Mouse (Mus musculus) forelimb bud, embryonic 11.5 days (tissue): ENCODE measurements around the gene Olfr1140.

Experiments used
- DNase-seq: peaks from one replicate; pipeline ENCODE4 v3.0.0-alpha.2; 2012; ENCODE audit warnings: low read depth, low spot score

Olfr1140 gene

DNA sequence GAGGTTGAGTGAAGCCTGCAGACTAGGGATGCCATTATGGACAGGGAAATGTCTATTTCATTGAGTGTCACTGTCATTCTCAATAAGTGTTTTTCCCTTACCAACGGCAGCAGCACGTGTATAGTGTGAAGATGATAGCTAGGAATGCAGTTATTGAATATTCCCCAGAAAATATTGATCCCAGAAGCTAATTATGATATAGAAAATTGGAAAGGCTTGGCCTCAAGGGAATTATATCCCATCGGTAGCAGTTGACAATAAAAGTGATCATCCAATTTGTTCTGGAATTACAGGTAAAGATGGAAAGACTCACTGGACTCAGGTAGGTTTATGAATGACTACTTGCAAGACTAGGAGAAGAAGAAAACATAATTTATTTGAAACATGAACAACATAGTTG lies at the start of gene Olfr1140:
TSS of gene Olfr1140 (plus strand) at position 301 of the 400 bp plus-strand sequence.
- no peak for DNase-seq

DNA sequence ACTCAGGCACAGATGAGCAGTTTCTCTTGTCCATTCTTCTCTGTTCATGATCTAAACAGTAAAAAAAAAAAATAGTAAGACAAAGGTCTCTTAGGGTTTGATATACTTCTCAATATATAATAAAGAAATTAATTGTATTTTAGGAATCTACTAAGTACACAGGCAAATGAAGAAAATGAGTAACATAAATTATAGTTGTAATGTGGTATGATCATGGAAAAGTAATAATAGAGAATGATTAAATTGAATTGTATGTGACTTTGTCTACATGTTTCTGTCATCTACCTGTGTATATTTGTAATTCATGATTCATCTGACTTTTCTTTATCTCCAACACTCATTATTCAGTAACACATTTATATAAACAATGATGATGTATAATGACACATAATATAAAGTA lies 49.7 kb upstream of the Olfr1140 start, which contains the start of gene Olfr1136:
TSS of gene Olfr1136 (minus strand) at position 101 of the 400 bp plus-strand sequence.
- DNase-seq: no peak

DNA sequence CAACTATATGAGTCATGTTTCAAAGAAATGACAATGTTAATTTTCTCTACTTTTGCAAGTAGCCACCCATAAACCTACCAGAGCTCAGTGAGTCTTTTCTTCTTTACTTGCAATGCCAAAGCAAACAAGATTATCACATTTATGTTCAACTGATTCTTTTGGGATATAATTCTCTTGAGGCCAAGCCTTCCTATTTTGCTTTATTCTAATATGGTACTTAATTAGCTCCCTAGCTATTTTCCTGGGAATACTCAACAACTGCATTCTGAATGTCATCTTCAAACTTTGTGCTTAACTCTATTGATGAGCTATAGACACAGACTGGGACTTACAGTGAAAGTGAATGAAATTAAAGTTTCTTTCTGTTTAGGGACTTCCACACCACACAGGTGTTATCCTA lies 30.5 kb upstream of the Olfr1140 start, which contains the start of gene Olfr1137:
TSS of gene Olfr1137 (minus strand) at position 101 of the 400 bp plus-strand sequence.
- no peak for DNase-seq

DNA sequence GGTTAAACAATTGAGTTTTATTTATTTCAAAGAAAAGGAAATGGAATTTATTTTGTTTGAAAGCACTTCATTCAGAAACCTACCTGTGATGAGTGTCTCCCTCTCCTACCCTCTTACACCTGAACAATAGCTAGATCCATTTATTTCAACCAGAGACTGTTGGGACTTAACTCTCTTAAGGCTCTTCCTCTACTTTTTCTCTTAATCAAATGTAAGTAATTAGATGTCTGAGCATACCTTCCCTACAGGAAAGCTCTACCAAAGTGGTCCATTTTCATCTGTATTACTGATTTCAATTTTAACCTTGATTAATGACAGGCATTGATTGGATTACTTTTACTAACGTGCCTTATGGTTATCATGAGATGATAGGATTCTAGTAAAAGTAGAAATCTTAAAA lies 3.7 kb upstream of the Olfr1140 start, which contains the start of gene Olfr1138:
TSS of gene Olfr1138 (minus strand) at position 101 of the 400 bp plus-strand sequence.
- DNase-seq: no peak

DNA sequence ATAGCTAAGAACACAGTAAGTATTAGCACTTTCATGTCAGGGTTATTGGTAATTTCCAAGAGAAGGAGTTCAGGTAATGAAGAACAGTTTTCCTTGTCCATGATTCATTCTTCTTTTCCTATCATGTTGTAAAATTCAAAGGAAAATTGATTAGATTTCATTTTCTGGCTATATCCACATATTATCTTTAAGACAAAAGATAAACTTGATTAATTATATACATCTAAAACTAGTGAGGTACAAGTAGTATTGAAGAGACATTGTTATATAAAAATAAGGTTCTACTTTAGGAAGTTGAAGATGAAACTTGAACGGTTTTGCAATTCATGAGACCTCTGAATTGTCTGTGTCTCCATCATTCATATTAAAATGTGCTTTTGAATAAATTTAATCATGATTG lies 10.3 kb downstream of the Olfr1140 start, which contains the start of gene Olfr1141:
TSS of gene Olfr1141 (minus strand) at position 101 of the 400 bp plus-strand sequence.
- DNase-seq: no peak

DNA sequence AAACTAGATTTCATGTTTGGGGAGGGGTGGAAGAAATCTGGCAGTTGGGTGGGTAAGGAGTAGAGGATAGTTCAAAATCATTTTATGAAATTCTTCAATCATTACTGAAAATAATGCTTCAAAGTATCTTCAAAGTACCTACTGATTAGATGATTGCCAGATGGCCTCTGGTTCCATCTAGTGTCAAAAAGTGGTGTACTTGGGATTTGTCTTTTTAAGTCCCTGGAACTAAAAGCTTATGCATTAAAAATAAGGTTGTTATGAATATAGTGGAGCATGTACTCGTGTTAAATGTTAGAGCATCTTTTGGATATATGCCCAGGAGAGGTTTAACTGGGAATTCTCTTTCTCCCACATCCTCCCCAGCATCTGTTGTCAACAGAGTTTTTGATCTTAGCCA lies 32.6 kb downstream of the Olfr1140 start:
- no peak for DNase-seq

DNA sequence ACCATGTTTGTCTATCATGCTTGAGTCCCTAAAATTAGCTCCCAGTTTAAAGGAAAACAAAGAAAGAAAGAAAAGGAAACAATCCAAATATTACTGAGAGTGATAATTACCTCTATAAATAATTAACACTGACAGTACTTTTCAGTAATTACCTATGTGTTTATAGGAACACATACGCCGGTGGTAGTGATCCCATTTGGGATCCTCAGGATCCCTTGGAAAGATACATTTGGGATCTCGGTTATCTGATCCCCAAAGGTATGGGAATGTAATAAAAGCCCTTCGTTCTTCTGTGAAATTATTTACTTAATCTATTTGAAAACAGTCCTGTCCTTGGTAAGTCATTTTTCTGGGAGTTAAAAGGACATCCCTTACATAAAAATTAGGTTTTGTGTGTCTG lies 35.6 kb downstream of the Olfr1140 start, which contains the start of gene Olfr152:
TSS of gene Olfr152 (plus strand) at position 301 of the 400 bp plus-strand sequence.
- DNase-seq: no peak
